Mouse (Mus musculus) liver, postnatal 0 days (tissue): ENCODE data around the gene Angptl7.

Experiments used
- CTCF ChIP-seq: sonication (generic); IDR thresholded peaks from 2 replicates; pipeline ENCODE4 v1.5.1; 2016; ENCODE audit warnings: antibody characterized with exemption, low read depth
- EP300 ChIP-seq: IDR thresholded peaks from 2 replicates; pipeline ENCODE4 v1.6.1; 2016; ENCODE audit warnings: antibody characterized with exemption, low read depth, mild to moderate bottlenecking

GRCm38 (mm10) chr4:148549106-148549505 lies 48.8 kb upstream of the Angptl7 start:
- TF ChIP-seq CTCF (no peak), EP300 (no peak)
